Mouse (Mus musculus) macrophage (primary cell): ENCODE measurements around the gene Fuom. TPM values are rescaled to one million over a fixed set of nuclear protein-coding genes. Genes with fewer than 3 reads are reported as not detected.
"Not testable (repeated sequence)": the region's sequence is repeated elsewhere in the genome, so short reads cannot be mapped to it uniquely, and the experiment has no call there.

Experiments used
- H3K27ac ChIP-seq: fragments of 350-480 bp; formaldehyde crosslinking; 2 replicates; pipeline ENCODE4 v1.9.0; 2021
- H3K36me3 ChIP-seq: fragments of 350-480 bp; formaldehyde crosslinking; 2 replicates; pipeline ENCODE4 v1.9.0; 2021; ENCODE audit errors: inconsistent target
- H3K4me3 ChIP-seq: fragments of 350-480 bp; formaldehyde crosslinking; 2 replicates; pipeline ENCODE4 v1.9.0; 2021; ENCODE audit errors: inconsistent target
- H3K79me2 ChIP-seq: fragments of 350-480 bp; formaldehyde crosslinking; 2 replicates; pipeline ENCODE4 v1.9.0; 2021; ENCODE audit errors: inconsistent target
- WGBS: methylation state at CpG from one replicate; pipeline ENCODE4 v1.1.7; 2026; ENCODE audit warnings: inconsistent platforms; ENCODE audit not compliant: missing documents; 5-methylcytosine and 5-hydroxymethylcytosine counted together
- polyA plus RNA-seq: library from polyadenylated mRNA; stranded (reverse); fragments of 250-400 nt; gene quantifications from 3 replicates; pipeline ENCODE4 v1.2.4, GENCODE M21; 2018; ENCODE audit warnings: inconsistent platforms
- total RNA-seq, 78 experiments: library from RNA; depleted of rRNA; stranded (reverse); fragments of 250-400 nt; gene quantifications; 1 replicate in 9 of 78; 2 replicates in 24 of 78; 3 replicates in 43 of 78; 4 replicates in 2 of 78; pipeline ENCODE4 v1.2.4; 2018; ENCODE audit warnings: inconsistent platforms in 56 of 78

Fuom gene
- 10 to 100 TPM in 5 of 26 experiments, 1 to 10 TPM in 19, under 1 TPM in 1, not detected in 1; 0.37 to 15.1 (median 6.4) TPM for total RNA-seq (2018; cell fraction: chromatin; rRNA removed)
- 10 to 100 TPM in 4 of 26 experiments, 1 to 10 TPM in 22; 5.7 to 10.6 (median 8.4) TPM for total RNA-seq (2018; cell fraction: cytosol; rRNA removed)
- total RNA-seq (2018; cell fraction: nucleus; rRNA removed), result 1 to 10 TPM; 1.6 to 8.8 (median 3.9) TPM
- 7.9 to 11.8 TPM (median 11.6 TPM) in 3 replicates for polyA plus RNA-seq

DNA sequence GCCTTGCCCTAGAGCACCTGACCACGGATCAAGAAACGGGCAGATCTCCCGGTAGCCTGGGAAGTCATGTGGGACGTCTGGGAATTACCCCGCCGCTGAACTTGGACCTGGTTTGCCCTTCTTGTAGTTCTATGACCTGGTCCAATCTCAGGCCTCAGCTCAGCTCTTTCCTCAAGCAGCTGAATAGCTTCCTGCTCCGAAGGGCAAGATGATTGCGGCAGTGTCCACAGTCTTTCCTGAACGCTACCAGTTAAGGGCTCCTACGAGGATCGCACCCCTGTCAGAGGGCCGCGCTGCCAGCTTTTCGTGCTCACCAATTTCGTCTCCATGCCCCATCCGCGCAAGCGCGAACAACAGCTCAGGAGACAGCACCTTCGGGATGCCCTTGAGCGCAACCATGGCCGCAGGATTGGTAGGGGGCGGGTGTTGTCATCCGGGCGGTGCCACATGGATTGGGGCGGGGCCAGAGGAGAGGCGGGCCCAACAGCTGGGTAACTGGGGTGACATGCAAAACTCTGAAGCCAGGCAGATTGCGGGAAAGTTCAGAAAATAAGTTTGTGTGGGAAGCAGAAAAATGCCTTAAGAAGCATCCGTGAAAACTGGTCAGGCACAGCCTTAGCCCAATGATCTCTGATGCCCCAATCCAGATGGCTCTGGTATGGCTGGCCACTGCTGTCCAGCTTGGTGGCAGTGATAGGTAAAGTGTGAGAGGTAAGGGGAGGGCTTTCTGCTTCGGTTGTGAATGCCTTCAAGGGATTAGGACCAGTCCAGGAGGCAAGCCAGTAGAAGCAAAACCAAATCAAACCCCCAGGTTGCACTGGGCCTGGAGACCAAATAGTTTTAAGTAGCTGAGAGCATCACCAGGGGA, at the start of gene Fuom:
TSS of gene Fuom (minus strand) at position 449 of the 868 bp plus-strand sequence.
- Histone ChIP-seq H3K79me2 (no peaks in the 10 kb centered on the region), H3K27ac (no peak within 1 kb of the TSS), H3K4me3 (peak within 1 kb of the TSS; percentile 30), H3K36me3 (peaks cover 18% of the 10 kb centered on the region)
- 8% methylated on average over 30 of the region's 30 CpGs for WGBS

DNA sequence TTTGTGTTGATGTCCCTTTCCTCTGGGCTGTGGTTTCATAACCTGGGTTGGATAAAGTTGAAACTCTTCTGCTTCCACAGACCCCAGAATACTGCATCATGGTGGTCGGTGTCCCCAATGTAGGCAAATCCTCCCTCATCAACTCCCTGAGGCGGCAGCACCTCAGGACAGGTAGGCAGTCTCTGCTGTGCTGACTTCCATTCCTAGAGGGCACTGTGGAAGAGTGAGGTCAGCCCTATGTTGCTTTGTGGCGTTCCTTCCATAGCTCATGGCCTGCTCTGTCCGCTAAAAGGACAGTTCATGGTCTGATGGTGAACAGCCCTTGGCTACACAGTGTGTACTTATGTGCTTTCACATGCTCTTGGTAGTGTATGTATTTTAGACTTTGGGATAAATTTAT, 42.3 kb upstream of the Fuom start:
- H3K79me2 ChIP-seq, result no peaks in the 10 kb centered on the region
- no peak overlapping the region for H3K4me3 ChIP-seq
- H3K36me3 ChIP-seq, result no peaks in the 10 kb centered on the region; the same call in 1 of the 2 replicates
- 90% methylated on average over 4 of the region's 4 CpGs for WGBS
- no peak overlapping the region for H3K27ac ChIP-seq

DNA sequence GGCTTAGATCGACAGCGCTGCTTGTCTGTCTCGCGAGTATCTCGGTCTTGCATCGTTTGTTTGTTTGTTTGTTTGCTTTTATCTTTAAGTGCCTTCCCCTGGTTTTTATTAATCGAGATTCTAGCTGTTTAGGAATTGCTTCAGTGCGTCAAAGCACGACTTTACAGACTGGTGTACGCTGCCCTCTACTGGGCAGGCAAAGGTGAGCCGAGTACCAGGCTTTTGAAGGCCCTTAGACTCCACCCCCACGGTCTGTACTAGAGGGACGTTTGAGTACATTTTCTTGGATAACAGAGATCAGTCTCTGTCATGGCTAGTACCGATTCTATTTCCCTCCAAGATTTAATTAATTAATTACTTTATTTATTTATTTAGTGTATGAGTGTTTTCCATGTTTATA, 39.1 kb upstream of the Fuom start:
- Histone ChIP-seq H3K4me3 (no peak overlapping the region), H3K79me2 (no peaks in the 10 kb centered on the region), H3K36me3 (no peaks in the 10 kb centered on the region; the same call in 1 of the 2 replicates), H3K27ac (no peak overlapping the region)
- WGBS, result 4% methylated on average over 14 of the region's 14 CpGs

GRCm38 (mm10) chr7:140138021-140138310, 35.7 kb upstream of the Fuom start:
- Histone ChIP-seq H3K27ac (peak overlapping the region; percentile 52), H3K79me2 (no peaks in the 10 kb centered on the region), H3K36me3 (no peaks in the 10 kb centered on the region; the same call in 1 of the 2 replicates), H3K4me3 (peak overlapping the region; percentile 58)
- WGBS, result 1% methylated on average over 8 of the region's 8 CpGs

DNA sequence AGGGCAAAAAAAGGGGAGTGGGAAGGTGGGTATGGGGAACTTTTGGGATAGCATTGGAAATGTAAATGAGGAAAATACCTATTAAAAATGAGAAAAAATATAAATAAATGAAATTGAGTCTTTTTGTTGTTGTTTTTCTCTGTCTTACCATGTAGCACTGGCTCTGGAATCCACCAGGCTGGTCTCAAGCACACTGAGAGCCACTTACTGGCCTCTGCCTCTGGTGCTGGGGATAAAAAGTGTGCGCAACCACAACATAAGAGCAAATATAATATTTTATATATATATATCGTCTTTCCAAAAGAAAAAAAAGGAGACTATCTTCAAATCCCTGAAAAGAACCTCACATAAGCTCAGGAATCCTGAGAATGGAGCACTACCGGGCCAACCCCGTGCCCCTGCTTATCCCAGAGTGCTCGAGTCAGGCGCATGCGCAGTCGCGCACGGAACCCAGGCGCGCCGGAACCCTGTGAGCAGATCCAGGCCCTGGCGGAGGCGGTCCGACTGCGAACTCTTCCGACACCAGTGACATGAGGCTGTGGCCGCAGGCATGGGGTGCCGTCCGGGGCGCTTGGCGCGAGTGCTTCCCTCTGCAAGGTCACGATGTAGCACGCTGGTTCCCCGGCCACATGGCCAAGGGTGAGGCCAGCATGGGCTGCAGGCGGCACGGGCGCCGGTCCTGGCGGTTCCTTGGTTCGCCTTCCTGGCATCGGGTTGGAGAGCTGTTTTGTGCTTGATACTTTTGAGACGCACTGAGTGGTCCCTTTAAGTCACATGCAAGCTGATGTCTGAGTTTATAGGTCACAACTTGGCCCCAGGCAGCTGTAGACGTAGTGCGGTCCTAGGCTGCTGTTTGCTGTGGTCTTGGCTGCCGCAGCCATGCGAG, 35.1 kb upstream of the Fuom start, which contains the start of gene Mtg1:
TSS of gene Mtg1 (plus strand) at position 430 of the 886 bp plus-strand sequence.
- Histone ChIP-seq H3K36me3 (no peaks in the 10 kb centered on the region; the same call in 1 of the 2 replicates), H3K27ac (peak within 1 kb of the TSS; percentile 52)

GRCm38 (mm10) chr7:140135106-140135770, 33.0 kb upstream of the Fuom start:
- H3K79me2 ChIP-seq, result no peaks in the 10 kb centered on the region
- no peak overlapping the region for H3K4me3 ChIP-seq
- peaks cover 6% of the 10 kb centered on the region; the same call in 1 of the 2 replicates for H3K36me3 ChIP-seq
- H3K27ac ChIP-seq, result no peak overlapping the region
- WGBS, result 95% methylated on average over 2 of the region's 5 CpGs

More for the DNA sequence above, 35.1 kb upstream of the Fuom start, which contains the start of gene Mtg1:
- 3% methylated on average over 39 of the region's 39 CpGs for WGBS
- Histone ChIP-seq H3K79me2 (no peaks in the 10 kb centered on the region), H3K4me3 (peak within 1 kb of the TSS; percentile 58)

DNA sequence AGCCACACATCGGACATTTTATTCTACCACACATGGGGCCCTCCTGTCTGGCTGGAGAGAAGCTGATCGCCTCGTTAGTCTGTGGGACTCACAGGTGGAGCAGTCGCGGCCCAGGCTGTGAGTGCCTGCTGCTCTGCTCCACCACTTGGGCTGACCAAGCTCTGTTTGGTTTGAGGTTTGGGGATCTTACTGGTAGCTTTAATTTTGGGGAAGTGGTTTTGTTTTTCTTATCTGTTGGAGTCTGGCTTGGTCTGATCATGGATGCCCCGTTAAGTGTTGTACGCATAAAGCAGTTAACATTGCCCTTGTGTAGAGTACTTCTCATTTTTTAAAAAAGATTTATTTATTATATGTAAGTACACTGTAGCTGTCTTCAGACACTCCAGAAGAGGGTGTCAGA, 31.8 kb upstream of the Fuom start:
- not testable (repeated sequence) for H3K79me2 ChIP-seq, H3K4me3 ChIP-seq, H3K27ac ChIP-seq
- H3K36me3 ChIP-seq, result peaks cover 17% of the 10 kb centered on the region
- WGBS, result 29% methylated on average over 2 of the region's 7 CpGs

DNA sequence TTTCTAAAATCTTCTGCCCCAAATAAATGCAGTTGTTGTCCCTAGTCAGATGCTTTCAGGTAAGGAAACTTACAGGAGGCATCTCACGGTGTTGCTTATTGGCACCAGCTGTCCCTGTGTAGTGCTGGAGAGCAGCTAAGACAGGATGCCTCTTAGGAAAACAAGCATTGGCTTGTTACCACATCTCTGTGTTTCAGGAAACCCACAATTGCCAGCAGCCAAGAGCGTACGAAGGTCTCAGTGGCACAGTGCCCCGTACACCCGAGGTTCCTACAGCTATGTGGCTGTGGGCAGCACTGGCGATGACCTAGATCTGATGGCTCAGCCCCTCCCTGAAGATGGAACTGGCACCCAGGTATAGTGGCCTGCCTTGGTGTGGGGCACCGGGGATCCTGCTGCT, 29.9 kb upstream of the Fuom start:
- H3K4me3 ChIP-seq, H3K27ac ChIP-seq: not testable (repeated sequence)
- WGBS, result 41% methylated on average over 5 of the region's 7 CpGs
- Histone ChIP-seq H3K36me3 (peaks cover 17% of the 10 kb centered on the region), H3K79me2 (peaks cover 17% of the 10 kb centered on the region; the same call in 1 of the 2 replicates)

DNA sequence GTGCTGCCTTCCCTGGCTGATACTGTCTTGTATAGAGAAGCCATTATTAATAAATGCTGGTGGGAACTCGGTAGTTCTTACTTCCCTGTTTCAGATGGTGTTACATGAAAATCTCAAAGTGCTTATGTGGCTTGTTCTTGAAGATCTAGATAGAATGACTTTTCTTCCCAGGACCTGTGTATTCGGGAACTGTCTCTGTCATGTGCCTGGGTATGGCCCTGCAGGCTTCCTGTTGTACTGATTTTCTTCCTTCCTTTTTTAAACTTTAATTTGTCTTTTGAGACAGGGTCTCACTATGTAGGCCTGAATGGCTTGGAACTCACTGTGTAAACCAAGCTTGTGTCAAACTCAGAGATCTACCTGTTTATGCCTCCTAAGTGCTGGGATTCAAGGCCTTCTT, 25.7 kb upstream of the Fuom start:
- H3K4me3 ChIP-seq, result no peak overlapping the region; the same call in 1 of the 2 replicates
- peaks cover 30% of the 10 kb centered on the region; the same call in 1 of the 2 replicates for H3K79me2 ChIP-seq
- WGBS, result 0% methylated on average over 2 of the region's 2 CpGs
- H3K27ac ChIP-seq, result peak overlapping the region; percentile 94
- H3K36me3 ChIP-seq, result peaks cover 17% of the 10 kb centered on the region

- peaks cover 30% of the 10 kb centered on the region; the same call in 1 of the 2 replicates for H3K79me2 ChIP-seq
- H3K27ac ChIP-seq, result peak overlapping the region; percentile 94
- 32% methylated on average over 3 of the region's 3 CpGs for WGBS
- H3K4me3 ChIP-seq, result peak overlapping the region; percentile 26
- peaks cover 17% of the 10 kb centered on the region for H3K36me3 ChIP-seq
Observed at GRCm38 (mm10) chr7:140126934-140127333, 24.7 kb upstream of the Fuom start.

DNA sequence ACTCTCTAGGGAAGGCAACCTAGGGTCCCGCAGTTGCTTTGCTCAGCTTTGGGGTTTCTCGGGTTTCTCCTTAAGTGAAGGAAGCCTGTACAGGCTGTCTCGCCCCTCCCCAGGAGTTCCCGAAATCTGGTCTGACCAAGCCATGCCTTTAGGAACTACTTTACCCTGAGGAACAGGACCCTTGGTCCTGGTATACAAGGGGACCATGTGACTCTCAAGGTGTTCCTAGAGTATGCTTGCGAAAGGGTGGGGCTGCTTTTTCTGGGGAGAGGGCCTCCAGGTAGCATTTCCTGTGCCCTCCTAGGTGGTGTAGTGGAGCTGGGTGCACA, 23.7 kb upstream of the Fuom start:
- Histone ChIP-seq H3K36me3 (peaks cover 17% of the 10 kb centered on the region), H3K4me3 (peak overlapping the region; percentile 72), H3K79me2 (peaks cover 30% of the 10 kb centered on the region; the same call in 1 of the 2 replicates), H3K27ac (peak overlapping the region; percentile 78)
- 4% methylated on average over 5 of the region's 5 CpGs for WGBS

DNA sequence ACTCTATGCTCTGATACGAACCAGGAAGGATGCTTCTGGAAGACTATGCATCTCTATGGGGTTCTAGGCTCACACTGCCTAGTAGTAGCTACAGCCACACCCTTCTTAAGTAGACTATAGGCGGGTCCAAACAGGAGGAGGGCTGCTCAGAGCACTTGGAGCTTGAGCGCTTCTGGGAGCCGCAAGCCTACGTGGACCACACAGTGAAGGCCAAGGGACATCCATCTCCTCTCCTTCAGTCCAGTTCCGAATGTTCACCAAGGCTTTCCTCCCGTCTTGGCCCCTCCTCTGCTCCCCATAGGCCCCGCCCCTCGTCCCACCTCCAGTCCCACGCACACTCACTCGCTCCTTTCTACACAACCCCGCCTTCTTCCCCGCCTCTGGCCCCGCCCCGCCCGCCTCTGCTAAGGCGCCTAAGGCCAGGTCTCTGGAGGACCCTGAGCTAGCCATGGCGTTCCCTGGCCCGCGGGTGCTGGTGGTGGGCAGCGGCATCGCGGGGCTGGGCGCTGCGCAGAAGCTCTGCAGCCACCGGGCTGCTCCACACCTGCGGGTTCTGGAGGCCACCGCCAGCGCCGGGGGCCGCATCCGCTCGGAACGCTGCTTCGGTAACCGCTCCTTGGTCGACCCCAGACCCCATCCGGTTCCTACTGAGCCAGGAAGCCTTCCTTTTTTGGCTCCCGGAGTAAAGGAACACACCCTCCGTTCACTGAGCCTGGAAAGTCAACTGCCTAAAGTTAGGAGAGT, 23.2 kb upstream of the Fuom start:
- peak overlapping the region; percentile 78 for H3K27ac ChIP-seq
- H3K4me3 ChIP-seq, result peak overlapping the region; percentile 72
- 3% methylated on average over 34 of the region's 40 CpGs for WGBS

DNA sequence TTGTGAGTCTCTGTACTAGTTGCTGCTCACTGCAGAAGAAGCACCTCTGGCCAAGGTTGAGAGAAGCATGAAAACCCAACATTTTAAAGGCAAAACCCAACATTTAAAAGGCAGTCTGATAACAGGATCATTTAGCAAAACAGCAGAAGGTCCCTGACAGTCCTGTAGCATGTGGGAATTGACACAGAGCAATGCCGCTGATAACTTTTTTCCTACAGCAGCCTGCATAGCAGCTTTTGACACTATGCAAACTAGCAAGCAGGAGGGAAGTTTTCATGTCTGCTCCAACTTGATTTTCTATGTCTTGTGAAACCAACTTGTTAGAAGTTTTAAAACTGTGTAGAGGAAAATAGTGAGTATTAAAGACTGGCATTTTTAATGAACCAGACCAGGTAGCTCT, 22.1 kb upstream of the Fuom start:
- H3K4me3 ChIP-seq, result no peak overlapping the region
- H3K27ac ChIP-seq, result no peak overlapping the region
- peaks cover 2% of the 10 kb centered on the region; the same call in 1 of the 2 replicates for H3K36me3 ChIP-seq
- peaks cover 25% of the 10 kb centered on the region; the same call in 1 of the 2 replicates for H3K79me2 ChIP-seq
- 100% methylated on average over 1 of the region's 1 CpGs for WGBS

More for the DNA sequence above, 23.2 kb upstream of the Fuom start:
- H3K79me2 ChIP-seq, result peaks cover 30% of the 10 kb centered on the region; the same call in 1 of the 2 replicates
- H3K36me3 ChIP-seq, result peaks cover 13% of the 10 kb centered on the region
